Mouse (Mus musculus): ENCODE measurements around the gene Fam71d. TPM values are rescaled to one million over a fixed set of nuclear protein-coding genes. Genes with fewer than 3 reads are reported as not detected.

Gene Fam71d
- polyA plus RNA-seq (2015; fragmentation: Nextera tagmentation; extraction: Ambion mirVana): not detected in 2 replicates

GRCm38 (mm10) chr12:78691325-78691724 is at the start of gene Fam71d:
Gene Fam71d, plus strand, starts transcription at chr12:78691535.
- Histone ChIP-seq H3K4me3 (no peak within 1 kb of the TSS), H3K4me2 (no peak within 1 kb of the TSS), H3K4me1 (peaks cover 4% of the 10 kb centered on the region), H3K36me3 (no peaks in the 10 kb centered on the region), H3K9me3 (no peaks in the 10 kb centered on the region), H3K27ac (replicated peaks) (no peak within 1 kb of the TSS), H3K27me3 (replicated peaks) (no peaks in the 10 kb centered on the region), H3K9ac (no peak within 1 kb of the TSS)
- ATAC-seq (ENCODE audit: extremely low read depth, insufficient number of reproducible peaks, low FRiP score, low TSS enrichment): no peak
- 68% methylated on average over 1 of the region's 1 CpGs for WGBS

GRCm38 (mm10) chr12:78643691-78644090 is 47.6 kb upstream of the Fam71d start:
- no peak for ATAC-seq (ENCODE audit: extremely low read depth, insufficient number of reproducible peaks, low FRiP score, low TSS enrichment)
- H3K9me3 ChIP-seq: no peaks in the 10 kb centered on the region
- no peak overlapping the region for H3K4me3 ChIP-seq
- no peaks in the 10 kb centered on the region for H3K27me3 ChIP-seq (replicated peaks)
- H3K27ac ChIP-seq (replicated peaks): no peak overlapping the region
- no peak overlapping the region for H3K4me2 ChIP-seq
- H3K4me1 ChIP-seq: peaks cover 14% of the 10 kb centered on the region
- 83% methylated on average over 2 of the region's 2 CpGs for WGBS
- H3K9ac ChIP-seq: no peak overlapping the region
- H3K36me3 ChIP-seq: no peaks in the 10 kb centered on the region

GRCm38 (mm10) chr12:78645282-78645681 is 46.1 kb upstream of the Fam71d start:
- Histone ChIP-seq H3K4me3 (no peak overlapping the region), H3K27ac (replicated peaks) (no peak overlapping the region), H3K4me1 (peaks cover 3% of the 10 kb centered on the region; the same call in 1 of the 2 replicates), H3K36me3 (no peaks in the 10 kb centered on the region), H3K4me2 (no peak overlapping the region), H3K9me3 (no peaks in the 10 kb centered on the region), H3K9ac (no peak overlapping the region), H3K27me3 (replicated peaks) (no peaks in the 10 kb centered on the region)
- no peak for ATAC-seq (ENCODE audit: extremely low read depth, insufficient number of reproducible peaks, low FRiP score, low TSS enrichment)
- 76% methylated on average over 1 of the region's 1 CpGs for WGBS

- Histone ChIP-seq H3K9me3 (no peaks in the 10 kb centered on the region), H3K4me2 (no peak overlapping the region), H3K27ac (replicated peaks) (no peak overlapping the region), H3K27me3 (replicated peaks) (no peaks in the 10 kb centered on the region), H3K4me1 (no peaks in the 10 kb centered on the region), H3K36me3 (no peaks in the 10 kb centered on the region), H3K9ac (no peak overlapping the region), H3K4me3 (no peak overlapping the region)
- ATAC-seq (ENCODE audit: extremely low read depth, insufficient number of reproducible peaks, low FRiP score, low TSS enrichment): no peak
- 31% methylated on average over 2 of the region's 2 CpGs for WGBS
These were observed 31.5 kb upstream of the Fam71d start for GRCm38 (mm10) chr12:78659718-78660304.

GRCm38 (mm10) chr12:78678101-78678806 is 13.1 kb upstream of the Fam71d start:
- no peaks in the 10 kb centered on the region for H3K4me1 ChIP-seq
- H3K4me3 ChIP-seq: no peak overlapping the region
- no peak overlapping the region for H3K27ac ChIP-seq (replicated peaks)
- no peaks in the 10 kb centered on the region for H3K36me3 ChIP-seq
- ATAC-seq (ENCODE audit: extremely low read depth, insufficient number of reproducible peaks, low FRiP score, low TSS enrichment): no peak
- H3K9ac ChIP-seq: no peak overlapping the region
- no peaks in the 10 kb centered on the region for H3K27me3 ChIP-seq (replicated peaks)
- no peaks in the 10 kb centered on the region for H3K9me3 ChIP-seq
- H3K4me2 ChIP-seq: no peak overlapping the region
- 82% methylated on average over 5 of the region's 5 CpGs for WGBS

- H3K27ac ChIP-seq (replicated peaks): no peak overlapping the region
- no peaks in the 10 kb centered on the region for H3K9me3 ChIP-seq
- H3K4me2 ChIP-seq: no peak overlapping the region
- no peak for ATAC-seq (ENCODE audit: extremely low read depth, insufficient number of reproducible peaks, low FRiP score, low TSS enrichment)
- H3K9ac ChIP-seq: no peak overlapping the region
- no peak overlapping the region for H3K4me3 ChIP-seq
- WGBS: 77% methylated on average over 2 of the region's 2 CpGs
- no peaks in the 10 kb centered on the region for H3K27me3 ChIP-seq (replicated peaks)
- H3K36me3 ChIP-seq: no peaks in the 10 kb centered on the region
- H3K4me1 ChIP-seq: no peaks in the 10 kb centered on the region
These were observed 12.5 kb upstream of the Fam71d start for GRCm38 (mm10) chr12:78678807-78679189.

GRCm38 (mm10) chr12:78681048-78681447 is 10.3 kb upstream of the Fam71d start:
- no peak for ATAC-seq (ENCODE audit: extremely low read depth, insufficient number of reproducible peaks, low FRiP score, low TSS enrichment)
- Histone ChIP-seq H3K27me3 (replicated peaks) (no peaks in the 10 kb centered on the region), H3K9me3 (no peaks in the 10 kb centered on the region), H3K4me3 (no peak overlapping the region), H3K4me1 (0 out of 2 replicates have a peak, but pooled peaks cover 4% of the 10 kb centered on the region), H3K36me3 (no peaks in the 10 kb centered on the region), H3K4me2 (no peak overlapping the region), H3K9ac (no peak overlapping the region), H3K27ac (replicated peaks) (no peak overlapping the region)
- 86% methylated on average over 2 of the region's 2 CpGs for WGBS

- Histone ChIP-seq H3K27me3 (replicated peaks) (no peaks in the 10 kb centered on the region), H3K4me3 (no peak overlapping the region), H3K27ac (replicated peaks) (no peak overlapping the region), H3K36me3 (no peaks in the 10 kb centered on the region), H3K4me2 (no peak overlapping the region), H3K9me3 (no peaks in the 10 kb centered on the region), H3K9ac (no peak overlapping the region), H3K4me1 (peaks cover 6% of the 10 kb centered on the region)
- no peak for ATAC-seq (ENCODE audit: extremely low read depth, insufficient number of reproducible peaks, low FRiP score, low TSS enrichment)
- WGBS: 65% methylated on average over 4 of the region's 4 CpGs
These were observed 9.1 kb upstream of the Fam71d start for GRCm38 (mm10) chr12:78682279-78682678.

- Histone ChIP-seq H3K9ac (no peak overlapping the region), H3K4me3 (no peak overlapping the region), H3K4me1 (peaks cover 8% of the 10 kb centered on the region), H3K4me2 (no peak overlapping the region), H3K36me3 (no peaks in the 10 kb centered on the region), H3K27ac (replicated peaks) (no peak overlapping the region), H3K27me3 (replicated peaks) (no peaks in the 10 kb centered on the region), H3K9me3 (no peaks in the 10 kb centered on the region)
- WGBS: 68% methylated on average over 1 of the region's 1 CpGs
- no peak for ATAC-seq (ENCODE audit: extremely low read depth, insufficient number of reproducible peaks, low FRiP score, low TSS enrichment)
These were observed 5.6 kb upstream of the Fam71d start for GRCm38 (mm10) chr12:78685669-78686215.

- Histone ChIP-seq H3K27ac (replicated peaks) (no peak overlapping the region), H3K9me3 (no peaks in the 10 kb centered on the region), H3K9ac (no peak overlapping the region), H3K36me3 (no peaks in the 10 kb centered on the region), H3K27me3 (replicated peaks) (no peaks in the 10 kb centered on the region), H3K4me2 (no peak overlapping the region), H3K4me1 (peaks cover 8% of the 10 kb centered on the region), H3K4me3 (no peak overlapping the region)
- 76% methylated on average over 5 of the region's 5 CpGs for WGBS
- ATAC-seq (ENCODE audit: extremely low read depth, insufficient number of reproducible peaks, low FRiP score, low TSS enrichment): no peak
These were observed 2.5 kb upstream of the Fam71d start for GRCm38 (mm10) chr12:78688876-78689275.

GRCm38 (mm10) chr12:78693281-78693680 is 1.9 kb downstream of the Fam71d start:
- Histone ChIP-seq H3K27ac (replicated peaks) (no peak overlapping the region), H3K4me3 (no peak overlapping the region), H3K27me3 (replicated peaks) (no peaks in the 10 kb centered on the region), H3K9me3 (no peaks in the 10 kb centered on the region), H3K36me3 (no peaks in the 10 kb centered on the region), H3K4me2 (no peak overlapping the region), H3K4me1 (no peaks in the 10 kb centered on the region), H3K9ac (no peak overlapping the region)
- no peak for ATAC-seq (ENCODE audit: extremely low read depth, insufficient number of reproducible peaks, low FRiP score, low TSS enrichment)
- WGBS: 82% methylated on average over 2 of the region's 2 CpGs

- H3K27ac ChIP-seq (replicated peaks): no peak overlapping the region
- no peaks in the 10 kb centered on the region for H3K27me3 ChIP-seq (replicated peaks)
- WGBS: 69% methylated on average over 2 of the region's 2 CpGs
- H3K4me1 ChIP-seq: no peaks in the 10 kb centered on the region
- H3K9me3 ChIP-seq: no peaks in the 10 kb centered on the region
- no peak overlapping the region for H3K4me3 ChIP-seq
- no peak overlapping the region for H3K4me2 ChIP-seq
- H3K36me3 ChIP-seq: no peaks in the 10 kb centered on the region
- H3K9ac ChIP-seq: no peak overlapping the region
- ATAC-seq (ENCODE audit: extremely low read depth, insufficient number of reproducible peaks, low FRiP score, low TSS enrichment): no peak
These were observed 26.4 kb downstream of the Fam71d start for GRCm38 (mm10) chr12:78717783-78718182.

Data from heart, embryonic 13.5 days (tissue).